Mouse (Mus musculus) hindbrain, postnatal 0 days (tissue): Measurements from ENCODE around the gene Ciao2b. TPM values are rescaled to one million over a fixed set of nuclear protein-coding genes. Genes with fewer than 3 reads are reported as not detected.

Source experiments
- ATAC-seq: fragments of 200-750 bp; cut with Nextera tagmentation; 2 replicates; pipeline ENCODE4 v1.8.0; 2017; ENCODE audit warnings: mild to moderate bottlenecking, moderate TSS enrichment, moderate library complexity
- DNase-seq: peaks from one replicate; pipeline ENCODE4 v3.0.0-alpha.2; 2015; ENCODE audit warnings: low spot score
- H3K27ac ChIP-seq: fragments of 300-500 bp; sonication (generic); 2 replicates; pipeline ENCODE4 v1.5.1; 2014; ENCODE audit warnings: mild to moderate bottlenecking
- H3K27me3 ChIP-seq: fragments of 300-500 bp; sonication (generic); 2 replicates; pipeline ENCODE4 v1.6.1; 2014; ENCODE audit warnings: low read length, mixed read lengths; ENCODE audit not compliant: insufficient read depth
- H3K36me3 ChIP-seq: fragments of 300-500 bp; sonication (generic); 2 replicates; pipeline ENCODE4 v1.6.1; 2014; ENCODE audit warnings: low read length, mixed read lengths; ENCODE audit not compliant: insufficient read depth
- H3K4me1 ChIP-seq: fragments of 300-500 bp; sonication (generic); 2 replicates; pipeline ENCODE4 v1.6.1; 2014; ENCODE audit warnings: antibody characterized with exemption, low read length, mixed read lengths; ENCODE audit not compliant: insufficient read depth
- H3K4me2 ChIP-seq: fragments of 300-500 bp; sonication (generic); 2 replicates; pipeline ENCODE4 v1.6.1; 2014; ENCODE audit warnings: low read depth, mild to moderate bottlenecking, low read length, moderate library complexity, mixed read lengths
- H3K4me3 ChIP-seq: fragments of 300-500 bp; sonication (generic); 2 replicates; pipeline ENCODE4 v1.5.1; 2014; ENCODE audit warnings: low read length
- H3K9ac ChIP-seq: fragments of 300-500 bp; sonication (generic); replicated peaks from 2 replicates; pipeline ENCODE4 v1.6.1; 2014; ENCODE audit warnings: mild to moderate bottlenecking, low read length, moderate library complexity, mixed read lengths
- H3K9me3 ChIP-seq: fragments of 300-500 bp; sonication (generic); 2 replicates; pipeline ENCODE4 v1.6.1; 2016; ENCODE audit warnings: low read length, mixed read lengths
- CTCF ChIP-seq: IDR thresholded peaks from 2 replicates; pipeline ENCODE4 v1.5.1; 2016; ENCODE audit warnings: antibody characterized with exemption, control low read depth, low read depth
- WGBS: fragments of 180-500 bp; shearing (Covaris S2); extraction: QIAGEN DNeasy Blood & Tissue Kit; methylation state at CpG from one replicate; pipeline ENCODE4 v1.1.7; 2014; 5-methylcytosine and 5-hydroxymethylcytosine counted together
- polyA plus RNA-seq: library from polyadenylated mRNA; unstranded; fragments of >200 nt; fragmentation: Nextera tagmentation; extraction: Ambion mirVana; gene quantifications from 2 replicates; pipeline ENCODE4 v1.2.1, GENCODE M21; 2015
- total RNA-seq: library from RNA; depleted of rRNA; stranded (reverse); fragments of >200 nt; gene quantifications from 2 replicates; pipeline ENCODE4 v1.2.3, GENCODE M21; 2014; rRNA removed

Gene Ciao2b
- total and polyA plus RNA-seq, 2 experiments from 2014 or later: 73.6 to 104 TPM

GRCm38 (mm10) chr8:104590284-104590683, 51.5 kb downstream of the Ciao2b start:
- H3K4me1 ChIP-seq: peaks cover 4% of the 10 kb centered on the region; the same call in 1 of the 2 replicates

More at GRCm38 (mm10) chr8:104590284-104590683, 51.5 kb downstream of the Ciao2b start:
- Histone ChIP-seq H3K4me2 (no peak overlapping the region), H3K36me3 (peaks cover 12% of the 10 kb centered on the region; the same call in 1 of the 2 replicates), H3K27ac (no peak overlapping the region), H3K9ac (no peak overlapping the region), H3K9me3 (no peaks in the 10 kb centered on the region), H3K27me3 (no peaks in the 10 kb centered on the region), H3K4me3 (no peak overlapping the region)
- no peak for DNase-seq
- TF ChIP-seq CTCF: no peak
- ATAC-seq: no peak
- 95% methylated on average over 3 of the region's 3 CpGs for WGBS

Other genes starting within 250 kb of the Ciao2b start
- 38.4 and 40.5 TPM in 2 replicates for gene Cmtm4, start 246.2 kb downstream of the Ciao2b start, total RNA-seq
- 2.7 and 2.9 TPM in 2 replicates for gene Cmtm4, start 246.2 kb downstream of the Ciao2b start, polyA plus RNA-seq
- gene Dync1li2, start 198.9 kb downstream of the Ciao2b start, total RNA-seq: 59.0 and 59.1 TPM in 2 replicates
- gene Dync1li2, start 198.9 kb downstream of the Ciao2b start, polyA plus RNA-seq: 71.1 and 73.9 TPM in 2 replicates
- 0.32 and 0.84 TPM in 2 replicates for gene Terb1, start 132.1 kb downstream of the Ciao2b start, total RNA-seq
- gene Terb1, start 132.1 kb downstream of the Ciao2b start, polyA plus RNA-seq: 0.60 and 0.83 TPM in 2 replicates
- gene Nae1, start 107.3 kb downstream of the Ciao2b start, total RNA-seq: 32.9 and 44.4 TPM in 2 replicates
- 105 and 109 TPM in 2 replicates for gene Nae1, start 107.3 kb downstream of the Ciao2b start, polyA plus RNA-seq
- 2.0 and 2.3 TPM in 2 replicates for gene Car7, start 107.3 kb downstream of the Ciao2b start, total RNA-seq
- 3.1 and 3.5 TPM in 2 replicates for gene Car7, start 107.3 kb downstream of the Ciao2b start, polyA plus RNA-seq
- gene Pdp2, start 50.5 kb downstream of the Ciao2b start, total RNA-seq: 12.1 and 12.3 TPM in 2 replicates
- 14.2 and 15.3 TPM in 2 replicates for gene Pdp2, start 50.5 kb downstream of the Ciao2b start, polyA plus RNA-seq
- gene Cdh16, start 17.6 kb downstream of the Ciao2b start, total RNA-seq: not detected in 2 replicates
- not detected in 2 replicates for gene Cdh16, start 17.6 kb downstream of the Ciao2b start, polyA plus RNA-seq
- 3.9 and 5.1 TPM in 2 replicates for gene Rrad, start 10.6 kb downstream of the Ciao2b start, total RNA-seq
- 2.4 and 2.7 TPM in 2 replicates for gene Rrad, start 10.6 kb downstream of the Ciao2b start, polyA plus RNA-seq
- gene Ces2a, start 92.0 kb upstream of the Ciao2b start, total RNA-seq: not detected in 2 replicates
- gene Ces2a, start 92.0 kb upstream of the Ciao2b start, polyA plus RNA-seq: not detected in 2 replicates
- 0.10 TPM in 1 of 2 replicates, not detected in the other for gene Ces2b, start 189.6 kb upstream of the Ciao2b start, total RNA-seq
- 0.08 TPM in 2 replicates for gene Ces2b, start 189.6 kb upstream of the Ciao2b start, polyA plus RNA-seq
- gene Ces2c, start 205.1 kb upstream of the Ciao2b start, total RNA-seq: not detected in 2 replicates
- not detected in 2 replicates for gene Ces2c, start 205.1 kb upstream of the Ciao2b start, polyA plus RNA-seq